Comparison of ENCODE assay signal across 8 mouse cellular contexts in genomic region chr19:3850847-3851469, GRCm38 (mm10). TPM values are rescaled to one million over a fixed set of nuclear protein-coding genes. Genes with fewer than 3 reads are reported as not detected.
DNase-seq lines count a peak whose midpoint lies in the region; ATAC-seq lines count a peak whose summit lies in the region.

No protein-coding gene starts in this region.

- H3K4me3 ChIP-seq in hindbrain, embryonic 10.5 days: peak overlapping the region; percentile 78
- H3K4me3 ChIP-seq in limb, embryonic 13.5 days: peak overlapping the region; percentile 92
- peak overlapping the region; percentile 82 for H3K4me3 ChIP-seq in midbrain, embryonic 11.5 days (ENCODE audit: low read depth, low read length)

- 6% methylated on average over 19 of the region's 19 CpGs for WGBS in hindbrain, embryonic 10.5 days
- WGBS in limb, embryonic 13.5 days: 8% methylated on average over 19 of the region's 19 CpGs
- 9% methylated on average over 19 of the region's 19 CpGs for WGBS in midbrain, embryonic 11.5 days

- peak overlapping the region; percentile 93 for H3K9ac ChIP-seq in limb, embryonic 13.5 days
- peak overlapping the region; percentile 6; the same call in 1 of the 2 replicates for H3K9ac ChIP-seq in midbrain, embryonic 11.5 days (ENCODE audit: low read length)

- ATAC-seq in limb, embryonic 13.5 days (ENCODE audit: low FRiP score, low read depth): peak; percentile 2; the same call in 1 of the 2 replicates
- peak; percentile 1 for ATAC-seq in midbrain, embryonic 11.5 days (ENCODE audit: low FRiP score)
- ATAC-seq in activated CD4-positive, CD25-positive, alpha-beta regulatory T cell, adult 4 months: no peak

- H3K4me2 ChIP-seq in limb, embryonic 13.5 days (replicated peaks): peak overlapping the region; percentile 74
- peak overlapping the region; percentile 72 for H3K4me2 ChIP-seq in midbrain, embryonic 11.5 days

- intact Hi-C loops in left cerebral cortex, postnatal 4 days (cut with DNase I): no loop called here

- peaks cover 6% of the 10 kb centered on the region; the same call in 1 of the 2 replicates for H3K36me3 ChIP-seq in hindbrain, embryonic 10.5 days
- no peaks in the 10 kb centered on the region for H3K36me3 ChIP-seq in limb, embryonic 13.5 days
- no peaks in the 10 kb centered on the region for H3K36me3 ChIP-seq in midbrain, embryonic 11.5 days (ENCODE audit: control insufficient read depth, insufficient read depth, low read length)

- H3K27ac ChIP-seq in hindbrain, embryonic 10.5 days: peak overlapping the region; percentile 97
- H3K27ac ChIP-seq in limb, embryonic 13.5 days: peak overlapping the region; percentile 39; the same call in 1 of the 2 replicates
- no peak overlapping the region for H3K27ac ChIP-seq in midbrain, embryonic 11.5 days (ENCODE audit: low read depth, low read length)

- peak; percentile 72 for DNase-seq in left cerebral cortex, postnatal 4 days
- no peak for DNase-seq in left cerebral cortex, adult 18-20 months (ENCODE audit: low spot score in 2 of 2)
- DNase-seq in NIH3T3 (ENCODE audit: low read depth): peak; percentile 82
- peak; percentile 55 to 72 for DNase-seq in cerebellum, postnatal 25 days
- DNase-seq in hindbrain, embryonic 10.5 days (ENCODE audit: low spot score): no peak
- DNase-seq in midbrain, embryonic 11.5 days (ENCODE audit: low spot score, missing footprints): no peak

- H3K9me3 ChIP-seq in hindbrain, embryonic 10.5 days: no peaks in the 10 kb centered on the region
- no peaks in the 10 kb centered on the region for H3K9me3 ChIP-seq in limb, embryonic 13.5 days
- H3K9me3 ChIP-seq in midbrain, embryonic 11.5 days (ENCODE audit: control insufficient read depth, low read length): no peaks in the 10 kb centered on the region

- H3K27me3 ChIP-seq in hindbrain, embryonic 10.5 days (ENCODE audit: insufficient read depth, poor library complexity, severe bottlenecking): no peaks in the 10 kb centered on the region
- peaks cover 4% of the 10 kb centered on the region; the same call in 1 of the 2 replicates for H3K27me3 ChIP-seq in limb, embryonic 13.5 days
- no peaks in the 10 kb centered on the region for H3K27me3 ChIP-seq in midbrain, embryonic 11.5 days (ENCODE audit: control insufficient read depth, insufficient read depth, low read length)

- peaks cover 40% of the 10 kb centered on the region for H3K4me1 ChIP-seq in hindbrain, embryonic 10.5 days (replicated peaks)
- peaks cover 39% of the 10 kb centered on the region for H3K4me1 ChIP-seq in limb, embryonic 13.5 days
- H3K4me1 ChIP-seq in midbrain, embryonic 11.5 days (ENCODE audit: control insufficient read depth, insufficient read depth, low read length): peaks cover 14% of the 10 kb centered on the region

RNA-seq across cellular contexts. Expression of gene Chka, which starts 0.6 kb away (rescaled TPM):
- 100 to 1,000 TPM in 1 of 2 experiments, 10 to 100 TPM in 1; 88.7 to 104 TPM for total RNA-seq in left cerebral cortex, postnatal 4 days (2021)
- total RNA-seq in left cerebral cortex, adult 18-20 months (2021): 10 to 100 TPM; 82.4 to 88.0 TPM
- 57.5 and 59.9 TPM in 2 replicates for polyA plus RNA-seq in hindbrain, embryonic 10.5 days (2016; fragmentation: Nextera tagmentation; extraction: Ambion mirVana)
- 46.0 and 47.8 TPM in 2 replicates for polyA plus RNA-seq in limb, embryonic 13.5 days (2015; fragmentation: Nextera tagmentation; extraction: Ambion mirVana)
- polyA plus RNA-seq in midbrain, embryonic 11.5 days (2014; fragmentation: Nextera tagmentation; extraction: Ambion mirVana): 50.5 and 53.0 TPM in 2 replicates
- 1 to 10 TPM; 3.0 to 3.2 TPM for polyA plus RNA-seq in activated CD4-positive, CD25-positive, alpha-beta regulatory T cell, adult 4 months (2017; shearing (Covaris generic))

RNA-seq across cellular contexts. Expression of gene Tcirg1, which starts 56.0 kb away (rescaled TPM):
- 10 to 100 TPM; 24.0 to 27.9 TPM for total RNA-seq in left cerebral cortex, postnatal 4 days (2021)
- 10 to 100 TPM; 22.4 to 23.0 TPM for total RNA-seq in left cerebral cortex, adult 18-20 months (2021)
- 21.6 and 21.9 TPM in 2 replicates for polyA plus RNA-seq in hindbrain, embryonic 10.5 days (2016; fragmentation: Nextera tagmentation; extraction: Ambion mirVana)
- polyA plus RNA-seq in limb, embryonic 13.5 days (2015; fragmentation: Nextera tagmentation; extraction: Ambion mirVana): 40.3 and 52.9 TPM in 2 replicates
- 7.7 and 8.9 TPM in 2 replicates for polyA plus RNA-seq in midbrain, embryonic 11.5 days (2014; fragmentation: Nextera tagmentation; extraction: Ambion mirVana)
- polyA plus RNA-seq in activated CD4-positive, CD25-positive, alpha-beta regulatory T cell, adult 4 months (2017; shearing (Covaris generic)): 10 to 100 TPM; 36.2 to 70.0 TPM

Comparison
In these comparisons a context has a peak if more than half of its experiments do, and no peak if none do; other contexts are left out.
1. DNase-seq: peak in left cerebral cortex, postnatal 4 days (single experiment), NIH3T3 (single experiment) and cerebellum, postnatal 25 days (2 of 2); none in left cerebral cortex, adult 18-20 months (0 of 2), hindbrain, embryonic 10.5 days (single experiment) and midbrain, embryonic 11.5 days (single experiment).
2. RNA of gene Chka, which starts 0.6 kb away (polyA plus RNA-seq): 57.5 to 59.9 TPM in hindbrain, embryonic 10.5 days, 50.5 to 53.0 TPM in midbrain, embryonic 11.5 days and 46.0 to 47.8 TPM in limb, embryonic 13.5 days; 3.0 to 3.2 TPM in activated CD4-positive, CD25-positive, alpha-beta regulatory T cell, adult 4 months; every median in the first group is over 10 times any median in the second.
3. Peak in every context shown above with its lines, with median percentiles within 50 percentile points of each other: H3K4me3 ChIP-seq.